ENCODE assay signal across 7 mouse cellular contexts in genomic region chr2:37451667-37452375, GRCm38 (mm10). TPM values are rescaled to one million over a fixed set of nuclear protein-coding genes. Genes with fewer than 3 reads are reported as not detected.
DNase-seq lines count a peak whose midpoint lies in the region; ATAC-seq and TF ChIP-seq lines count a peak whose summit lies in the region.

No protein-coding gene starts in this region.

- H3K9ac ChIP-seq in intestine, postnatal 0 days (ENCODE audit: low read depth, low read length) = peak overlapping the region; percentile 91
- peak overlapping the region; percentile 95 for H3K9ac ChIP-seq in midbrain, embryonic 12.5 days (replicated peaks)

- 0 out of 2 replicates have a peak, but pooled peaks have one; percentile 16 for TF ChIP-seq CTCF in intestine, postnatal 0 days (IDR thresholded peaks at IDR 0.05; ENCODE audit: low read depth)
- TF ChIP-seq CTCF in small intestine, adult 2 months (IDR thresholded peaks at IDR 0.05; ENCODE audit: extremely low read depth, insufficient read length, insufficient replicate concordance, low read depth, low read length) = no peak

- intact Hi-C loops in left cerebral cortex, postnatal 4 days (cut with DNase I) = no loop called here

- peak; percentile 83; the same call in 1 of the 2 replicates for TF ChIP-seq POLR2A in small intestine, adult 2 months (IDR thresholded peaks at IDR 0.05; ENCODE audit: low read depth, low read length)

- peak overlapping the region; percentile 78 for H3K4me2 ChIP-seq in intestine, postnatal 0 days (replicated peaks; ENCODE audit: low read depth)
- H3K4me2 ChIP-seq in midbrain, embryonic 12.5 days (replicated peaks) = peak overlapping the region; percentile 92

- H3K4me1 ChIP-seq in intestine, postnatal 0 days (replicated peaks; ENCODE audit: control insufficient read depth, insufficient read depth, low read length) = 0 out of 2 replicates have a peak, but pooled peaks cover 5% of the 10 kb centered on the region
- H3K4me1 ChIP-seq in midbrain, embryonic 12.5 days = peaks cover 7% of the 10 kb centered on the region
- H3K4me1 ChIP-seq in small intestine, adult 2 months (ENCODE audit: control insufficient read depth, insufficient read depth, insufficient read length, low read length) = peaks cover 2% of the 10 kb centered on the region; the same call in 1 of the 2 replicates

- H3K9me3 ChIP-seq in intestine, postnatal 0 days (ENCODE audit: control insufficient read depth) = no peaks in the 10 kb centered on the region
- H3K9me3 ChIP-seq in midbrain, embryonic 12.5 days = no peaks in the 10 kb centered on the region

- WGBS in intestine, postnatal 0 days = 8% methylated on average over 37 of the region's 44 CpGs
- 8% methylated on average over 44 of the region's 44 CpGs for WGBS in midbrain, embryonic 12.5 days
- 5% methylated on average over 44 of the region's 44 CpGs for WGBS in small intestine, adult 2 months

- peak overlapping the region; percentile 85 for H3K27ac ChIP-seq in intestine, postnatal 0 days (ENCODE audit: low read depth, low read length)
- H3K27ac ChIP-seq in midbrain, embryonic 12.5 days (replicated peaks) = peak overlapping the region; percentile 85
- H3K27ac ChIP-seq in small intestine, adult 2 months (ENCODE audit: insufficient read depth, low read depth, low read length) = peak overlapping the region; percentile 38

- ATAC-seq in intestine, postnatal 0 days = peak; percentile 99
- peak; percentile 99 for ATAC-seq in midbrain, embryonic 12.5 days (ENCODE audit: low FRiP score, low read depth)

- no peaks in the 10 kb centered on the region for H3K36me3 ChIP-seq in intestine, postnatal 0 days (ENCODE audit: control insufficient read depth, insufficient read depth)
- H3K36me3 ChIP-seq in midbrain, embryonic 12.5 days = no peaks in the 10 kb centered on the region
- H3K36me3 ChIP-seq in small intestine, adult 2 months (ENCODE audit: control insufficient read depth, insufficient read depth, low read length) = no peaks in the 10 kb centered on the region

- DNase-seq in adrenal gland, adult 2 months = peak; percentile 97
- peak; percentile 95 for DNase-seq in embryo, embryonic 11.5 days (ENCODE audit: low read depth, low spot score)
- peak; percentile 95 for DNase-seq in gastrocnemius, postnatal 4 days (ENCODE audit: low spot score in 2 of 2)
- peak; percentile 96 for DNase-seq in left cerebral cortex, postnatal 4 days

- no peaks in the 10 kb centered on the region for H3K27me3 ChIP-seq in intestine, postnatal 0 days (replicated peaks; ENCODE audit: control insufficient read depth, insufficient read depth, low read length)
- H3K27me3 ChIP-seq in midbrain, embryonic 12.5 days = no peaks in the 10 kb centered on the region
- no peaks in the 10 kb centered on the region for H3K27me3 ChIP-seq in small intestine, adult 2 months (ENCODE audit: control insufficient read depth, insufficient read depth, low read length)

- peak overlapping the region; percentile 98 for H3K4me3 ChIP-seq in intestine, postnatal 0 days (ENCODE audit: low read depth, low read length)
- peak overlapping the region; percentile 95 for H3K4me3 ChIP-seq in midbrain, embryonic 12.5 days
- peak overlapping the region; percentile 96 for H3K4me3 ChIP-seq in small intestine, adult 2 months (ENCODE audit: low read depth, low read length)

RNA-seq across cellular contexts. Expression of gene Rabgap1, which starts 8.7 kb away (rescaled TPM):
- 10 to 100 TPM; 51.9 to 56.8 TPM for total RNA-seq in adrenal gland, adult 2 months (2021)
- 4.6 and 6.4 TPM in 2 replicates for polyA plus RNA-seq in adrenal gland, adult 2 months (2012; rRNA removed)
- total RNA-seq in gastrocnemius, postnatal 4 days (2021) = 10 to 100 TPM; 44.0 to 55.2 TPM
- 14.1 and 15.6 TPM in 2 replicates for polyA plus RNA-seq in intestine, postnatal 0 days (2015; fragmentation: Nextera tagmentation; extraction: Ambion mirVana)
- 100 to 1,000 TPM; 111 to 115 TPM for total RNA-seq in left cerebral cortex, postnatal 4 days (2021)
- polyA plus RNA-seq in midbrain, embryonic 12.5 days (2016; fragmentation: Nextera tagmentation; extraction: Ambion mirVana) = 65.5 and 70.5 TPM in 2 replicates
- polyA plus RNA-seq in small intestine, adult 2 months (2012; rRNA removed) = 1.1 and 2.4 TPM in 2 replicates

RNA-seq across cellular contexts. Expression of gene Zbtb6, which starts 8.8 kb away (rescaled TPM):
- total RNA-seq in adrenal gland, adult 2 months (2021) = 10 to 100 TPM; 14.3 to 15.3 TPM
- polyA plus RNA-seq in adrenal gland, adult 2 months (2012; rRNA removed) = 0.64 and 1.00 TPM in 2 replicates
- total RNA-seq in gastrocnemius, postnatal 4 days (2021) = 1 to 10 TPM; 5.8 to 6.6 TPM
- 3.3 and 4.0 TPM in 2 replicates for polyA plus RNA-seq in intestine, postnatal 0 days (2015; fragmentation: Nextera tagmentation; extraction: Ambion mirVana)
- 10 to 100 TPM; 30.5 to 31.7 TPM for total RNA-seq in left cerebral cortex, postnatal 4 days (2021)
- 11.9 and 12.4 TPM in 2 replicates for polyA plus RNA-seq in midbrain, embryonic 12.5 days (2016; fragmentation: Nextera tagmentation; extraction: Ambion mirVana)
- 0.28 and 0.71 TPM in 2 replicates for polyA plus RNA-seq in small intestine, adult 2 months (2012; rRNA removed)

RNA-seq across cellular contexts. Expression of gene Zbtb26, which starts 8.9 kb away (rescaled TPM):
- 1 to 10 TPM; 7.3 to 9.7 TPM for total RNA-seq in adrenal gland, adult 2 months (2021)
- polyA plus RNA-seq in adrenal gland, adult 2 months (2012; rRNA removed) = 0.63 and 0.68 TPM in 2 replicates
- total RNA-seq in gastrocnemius, postnatal 4 days (2021) = 1 to 10 TPM; 6.2 to 6.9 TPM
- polyA plus RNA-seq in intestine, postnatal 0 days (2015; fragmentation: Nextera tagmentation; extraction: Ambion mirVana) = 1.6 and 1.8 TPM in 2 replicates
- 10 to 100 TPM in 1 of 2 experiments, 1 to 10 TPM in 1; 8.8 to 12.8 TPM for total RNA-seq in left cerebral cortex, postnatal 4 days (2021)
- 13.6 and 14.0 TPM in 2 replicates for polyA plus RNA-seq in midbrain, embryonic 12.5 days (2016; fragmentation: Nextera tagmentation; extraction: Ambion mirVana)
- 0.47 and 0.56 TPM in 2 replicates for polyA plus RNA-seq in small intestine, adult 2 months (2012; rRNA removed)

RNA-seq across cellular contexts. Expression of gene Rc3h2, which starts 29.1 kb away (rescaled TPM):
- total RNA-seq in adrenal gland, adult 2 months (2021) = 10 to 100 TPM; 39.2 to 40.2 TPM
- polyA plus RNA-seq in adrenal gland, adult 2 months (2012; rRNA removed) = 2.0 and 3.1 TPM in 2 replicates
- total RNA-seq in gastrocnemius, postnatal 4 days (2021) = 10 to 100 TPM; 41.0 to 41.5 TPM
- 7.0 and 7.8 TPM in 2 replicates for polyA plus RNA-seq in intestine, postnatal 0 days (2015; fragmentation: Nextera tagmentation; extraction: Ambion mirVana)
- total RNA-seq in left cerebral cortex, postnatal 4 days (2021) = 10 to 100 TPM; 87.9 to 93.5 TPM
- 33.4 and 39.7 TPM in 2 replicates for polyA plus RNA-seq in midbrain, embryonic 12.5 days (2016; fragmentation: Nextera tagmentation; extraction: Ambion mirVana)
- 1.4 and 2.7 TPM in 2 replicates for polyA plus RNA-seq in small intestine, adult 2 months (2012; rRNA removed)

Comparison
In these comparisons a context has a peak if more than half of its experiments do, and no peak if none do; other contexts are left out.
1. Peak in every context shown above with its lines: DNase-seq, ATAC-seq, H3K4me3 ChIP-seq and H3K27ac ChIP-seq.